Mouse (Mus musculus): ENCODE measurements around the gene Polk. TPM values are rescaled to one million over a fixed set of nuclear protein-coding genes. Genes with fewer than 3 reads are reported as not detected.

The Polk gene
- total and polyA plus RNA-seq, 2 experiments from 2014 or later, result 3.9 to 8.0 TPM

DNA sequence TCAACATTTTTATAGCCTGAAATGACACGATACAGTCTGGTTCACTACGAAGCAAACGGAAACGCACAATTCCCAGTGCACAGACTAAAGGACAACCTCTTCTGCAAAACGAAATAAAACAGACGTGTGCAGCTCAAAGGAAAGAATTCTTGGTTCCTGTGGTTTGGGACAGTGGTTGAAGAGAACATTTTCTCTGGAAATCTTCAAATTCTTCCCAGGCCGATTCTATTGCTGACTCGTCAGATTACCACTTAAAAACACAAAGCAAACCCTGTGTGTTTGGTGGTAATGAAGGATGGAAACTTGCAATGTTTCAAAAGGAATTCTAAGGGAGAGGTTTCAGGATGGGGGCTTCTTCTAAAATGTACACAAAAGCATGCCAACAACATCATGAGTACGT lies 12.3 kb downstream of the Polk start:
- WGBS, result 95% methylated on average over 9 of the region's 9 CpGs
- no peak overlapping the region for H3K4me2 ChIP-seq (ENCODE audit: low read depth)
- no peaks in the 10 kb centered on the region for H3K4me1 ChIP-seq (ENCODE audit: insufficient read depth)
- no peaks in the 10 kb centered on the region for H3K27me3 ChIP-seq (ENCODE audit: insufficient read depth, low read length)
- DNase-seq (no peak), ATAC-seq (no peak)
- no peak overlapping the region for H3K4me3 ChIP-seq (ENCODE audit: low read depth, low read length)
- H3K9me3 ChIP-seq (ENCODE audit: low read length), result no peaks in the 10 kb centered on the region
- TF ChIP-seq CTCF (IDR thresholded peaks at IDR 0.05; ENCODE audit: low read depth), result no peak
- H3K27ac ChIP-seq (ENCODE audit: low read depth, low read length), result no peak overlapping the region
- no peak overlapping the region for H3K9ac ChIP-seq
- no peaks in the 10 kb centered on the region for H3K36me3 ChIP-seq (ENCODE audit: insufficient read depth)

DNA sequence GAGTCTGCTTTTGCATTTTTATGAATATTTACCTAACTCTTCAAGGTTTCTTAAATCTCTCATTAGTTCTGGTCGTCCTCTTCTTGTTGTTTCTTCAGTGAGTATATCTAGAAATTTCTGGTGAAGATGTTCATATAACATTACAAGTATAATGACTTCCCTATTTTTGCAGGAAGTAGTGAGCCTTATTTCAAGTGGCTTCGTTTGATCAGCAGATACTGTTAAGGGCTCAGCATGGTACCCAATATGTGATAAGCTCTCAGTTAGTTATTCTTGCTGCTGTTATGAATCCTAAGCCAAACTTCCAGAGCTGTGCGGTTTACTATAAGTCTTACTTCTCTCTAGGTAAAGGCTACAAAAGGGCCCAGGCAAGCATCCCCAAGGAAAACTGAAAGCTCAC lies 12.8 kb downstream of the Polk start:
- no peak for ATAC-seq

DNA sequence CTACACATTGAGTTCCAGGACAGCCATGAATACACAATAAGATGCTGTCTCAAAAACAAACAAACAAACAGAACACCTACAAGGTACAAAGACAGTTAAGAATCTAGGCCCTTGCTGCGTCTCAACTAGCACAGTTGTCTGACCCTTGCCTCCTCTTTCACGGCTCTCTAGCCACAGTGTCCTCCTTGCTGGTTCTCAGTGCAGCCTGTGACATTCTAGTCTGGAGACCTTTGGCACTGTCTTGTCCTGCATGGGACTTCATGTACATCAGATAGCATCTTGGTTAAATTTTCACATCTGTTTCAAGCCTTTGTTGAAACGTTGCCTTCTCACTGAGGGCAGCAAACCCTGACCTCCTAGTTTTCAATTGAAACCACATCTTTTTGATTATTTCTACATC lies 13.6 kb downstream of the Polk start:
- no peak for TF ChIP-seq CTCF (IDR thresholded peaks at IDR 0.05; ENCODE audit: low read depth)
- ATAC-seq, result no peak
- Histone ChIP-seq H3K4me2 (ENCODE audit: low read depth) (no peak overlapping the region), H3K27ac (ENCODE audit: low read depth, low read length) (no peak overlapping the region), H3K9me3 (ENCODE audit: low read length) (no peaks in the 10 kb centered on the region), H3K27me3 (ENCODE audit: insufficient read depth, low read length) (no peaks in the 10 kb centered on the region), H3K36me3 (ENCODE audit: insufficient read depth) (no peaks in the 10 kb centered on the region), H3K9ac (no peak overlapping the region), H3K4me3 (ENCODE audit: low read depth, low read length) (no peak overlapping the region), H3K4me1 (ENCODE audit: insufficient read depth) (no peaks in the 10 kb centered on the region)
- DNase-seq, result no peak
- 87% methylated on average over 3 of the region's 3 CpGs for WGBS

More for the DNA sequence above, 12.8 kb downstream of the Polk start:
- no peak overlapping the region for H3K4me3 ChIP-seq (ENCODE audit: low read depth, low read length)
- no peaks in the 10 kb centered on the region for H3K27me3 ChIP-seq (ENCODE audit: insufficient read depth, low read length)
- H3K9ac ChIP-seq, result no peak overlapping the region
- H3K9me3 ChIP-seq (ENCODE audit: low read length), result no peaks in the 10 kb centered on the region
- H3K36me3 ChIP-seq (ENCODE audit: insufficient read depth), result no peaks in the 10 kb centered on the region
- WGBS, result 97% methylated on average over 3 of the region's 3 CpGs
- no peak overlapping the region for H3K4me2 ChIP-seq (ENCODE audit: low read depth)
- H3K4me1 ChIP-seq (ENCODE audit: insufficient read depth), result no peaks in the 10 kb centered on the region
- H3K27ac ChIP-seq (ENCODE audit: low read depth, low read length), result no peak overlapping the region
- DNase-seq, result no peak
- TF ChIP-seq CTCF (IDR thresholded peaks at IDR 0.05; ENCODE audit: low read depth), result no peak

DNA sequence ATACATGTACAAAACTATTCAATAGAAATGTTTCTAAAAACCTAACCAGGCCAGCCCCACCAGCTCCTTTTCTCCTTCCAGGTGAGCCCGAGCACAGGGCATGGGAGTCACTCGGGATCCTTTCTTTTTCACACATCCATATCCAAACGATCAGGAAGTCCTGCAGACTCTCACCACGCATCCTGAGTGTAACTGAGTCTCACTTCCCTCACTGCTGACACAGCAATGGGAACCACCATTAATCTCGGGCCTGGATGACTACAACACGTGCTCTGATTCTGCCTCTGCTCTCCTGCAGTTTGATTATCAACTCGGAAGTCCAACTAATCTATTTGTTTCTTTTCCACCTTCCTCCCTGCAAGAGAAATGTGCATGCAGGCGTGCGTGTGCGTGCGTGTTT lies 14.5 kb downstream of the Polk start:
- H3K4me1 ChIP-seq (ENCODE audit: insufficient read depth), result no peaks in the 10 kb centered on the region
- H3K27ac ChIP-seq (ENCODE audit: low read depth, low read length), result no peak overlapping the region
- no peak for DNase-seq
- no peak for TF ChIP-seq CTCF (IDR thresholded peaks at IDR 0.05; ENCODE audit: low read depth)
- 92% methylated on average over 11 of the region's 11 CpGs for WGBS
- H3K36me3 ChIP-seq (ENCODE audit: insufficient read depth), result no peaks in the 10 kb centered on the region
- H3K4me3 ChIP-seq (ENCODE audit: low read depth, low read length), result no peak overlapping the region
- no peak overlapping the region for H3K9ac ChIP-seq
- no peak for ATAC-seq
- no peaks in the 10 kb centered on the region for H3K9me3 ChIP-seq (ENCODE audit: low read length)
- H3K27me3 ChIP-seq (ENCODE audit: insufficient read depth, low read length), result no peaks in the 10 kb centered on the region
- H3K4me2 ChIP-seq (ENCODE audit: low read depth), result no peak overlapping the region

DNA sequence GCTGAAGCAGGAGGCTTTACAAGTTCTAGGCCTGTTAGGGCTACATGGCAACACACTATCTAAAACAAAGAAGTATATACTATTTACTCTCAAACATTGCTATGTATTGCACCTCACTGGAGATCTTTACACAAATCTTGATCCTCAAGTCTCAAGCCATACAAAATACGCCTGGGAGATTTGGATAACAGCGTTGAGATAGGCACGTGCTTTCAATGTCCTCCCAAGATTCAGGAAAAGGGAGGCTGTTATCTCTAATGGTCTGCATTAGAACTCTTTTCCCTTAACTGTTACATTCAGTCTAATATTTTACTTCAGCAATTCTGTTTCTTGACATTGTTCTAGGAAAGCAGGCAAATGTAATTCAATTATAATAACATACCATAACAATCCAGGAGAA lies 15.4 kb downstream of the Polk start:
- no peak overlapping the region for H3K27ac ChIP-seq (ENCODE audit: low read depth, low read length)
- H3K4me3 ChIP-seq (ENCODE audit: low read depth, low read length), result no peak overlapping the region
- H3K9me3 ChIP-seq (ENCODE audit: low read length), result no peaks in the 10 kb centered on the region
- TF ChIP-seq CTCF (IDR thresholded peaks at IDR 0.05; ENCODE audit: low read depth), result no peak
- 96% methylated on average over 3 of the region's 3 CpGs for WGBS
- H3K27me3 ChIP-seq (ENCODE audit: insufficient read depth, low read length), result no peaks in the 10 kb centered on the region
- no peak overlapping the region for H3K4me2 ChIP-seq (ENCODE audit: low read depth)
- ATAC-seq (no peak), DNase-seq (no peak)
- no peak overlapping the region for H3K9ac ChIP-seq
- H3K36me3 ChIP-seq (ENCODE audit: insufficient read depth), result no peaks in the 10 kb centered on the region
- H3K4me1 ChIP-seq (ENCODE audit: insufficient read depth), result no peaks in the 10 kb centered on the region

DNA sequence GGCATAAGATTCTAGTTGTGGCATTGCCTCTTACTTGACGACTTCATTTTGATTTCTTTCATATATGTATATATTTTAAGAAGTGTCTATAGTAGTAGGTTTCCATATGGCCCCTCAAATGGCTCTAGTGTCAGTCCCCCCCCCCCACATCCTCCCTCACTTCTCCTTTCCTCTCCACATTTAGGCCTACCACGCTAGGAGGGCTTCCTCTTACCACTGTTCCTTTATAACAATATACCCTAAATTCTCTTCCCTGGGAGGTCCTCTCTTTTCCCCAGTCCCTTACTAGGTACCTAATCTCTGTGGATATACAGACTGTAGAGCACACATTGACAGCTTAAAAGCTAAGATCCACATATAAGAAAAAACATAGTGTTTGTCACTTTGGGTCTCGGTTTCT lies 21.1 kb downstream of the Polk start:
- TF ChIP-seq CTCF (IDR thresholded peaks at IDR 0.05; ENCODE audit: low read depth), result no peak
- Histone ChIP-seq H3K4me1 (ENCODE audit: insufficient read depth) (no peaks in the 10 kb centered on the region), H3K27me3 (ENCODE audit: insufficient read depth, low read length) (no peaks in the 10 kb centered on the region), H3K4me2 (ENCODE audit: low read depth) (no peak overlapping the region), H3K36me3 (ENCODE audit: insufficient read depth) (no peaks in the 10 kb centered on the region), H3K27ac (ENCODE audit: low read depth, low read length) (no peak overlapping the region), H3K4me3 (ENCODE audit: low read depth, low read length) (no peak overlapping the region), H3K9ac (no peak overlapping the region), H3K9me3 (ENCODE audit: low read length) (no peaks in the 10 kb centered on the region)
- ATAC-seq (no peak), DNase-seq (no peak)
- 94% methylated on average over 3 of the region's 3 CpGs for WGBS

DNA sequence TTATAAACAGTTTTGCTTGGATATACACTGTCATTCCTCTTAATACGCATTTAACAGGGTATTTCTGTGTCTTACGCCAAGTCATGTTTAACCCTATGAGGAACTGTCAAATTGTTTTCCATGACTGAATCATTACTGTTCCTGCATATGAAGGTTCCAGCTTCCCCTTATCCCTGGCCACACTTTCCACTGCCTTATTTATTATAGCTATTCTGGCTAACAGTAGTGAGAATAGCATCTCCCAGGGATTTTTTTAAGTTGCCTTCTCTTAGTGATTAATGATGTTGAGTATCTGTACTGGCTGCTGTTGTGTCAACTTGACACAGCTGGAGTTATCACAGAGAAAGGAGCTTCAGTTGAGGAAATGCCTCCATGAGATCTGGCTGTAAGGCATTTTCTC lies 25.0 kb downstream of the Polk start:
- Histone ChIP-seq H3K9ac (no peak overlapping the region), H3K9me3 (ENCODE audit: low read length) (no peaks in the 10 kb centered on the region), H3K4me1 (ENCODE audit: insufficient read depth) (no peaks in the 10 kb centered on the region), H3K4me3 (ENCODE audit: low read depth, low read length) (no peak overlapping the region), H3K27me3 (ENCODE audit: insufficient read depth, low read length) (no peaks in the 10 kb centered on the region), H3K36me3 (ENCODE audit: insufficient read depth) (no peaks in the 10 kb centered on the region), H3K27ac (ENCODE audit: low read depth, low read length) (no peak overlapping the region), H3K4me2 (ENCODE audit: low read depth) (no peak overlapping the region)
- DNase-seq (no peak), ATAC-seq (no peak)
- 94% methylated on average over 2 of the region's 2 CpGs for WGBS
- TF ChIP-seq CTCF (IDR thresholded peaks at IDR 0.05; ENCODE audit: low read depth), result no peak

DNA sequence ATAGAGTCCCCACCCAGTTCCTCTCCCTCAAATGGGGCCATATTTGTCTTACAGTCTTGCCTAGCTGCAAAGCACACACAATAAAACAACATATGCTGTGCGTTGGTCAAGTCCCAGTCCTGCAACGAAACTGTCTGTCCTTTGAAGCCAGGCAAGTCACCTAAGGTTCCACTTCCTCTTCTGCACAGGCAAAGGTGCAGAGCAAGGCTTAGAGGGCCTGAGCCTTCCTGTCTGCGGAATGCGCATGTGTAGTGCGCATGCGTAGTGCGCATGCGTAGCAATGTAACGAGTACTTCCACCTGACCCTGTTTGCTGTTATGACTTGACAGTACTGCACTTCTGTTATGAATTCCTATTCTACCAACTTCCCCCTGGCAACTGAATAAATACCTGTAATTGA lies 26.1 kb downstream of the Polk start:
- DNase-seq, result no peak
- H3K4me3 ChIP-seq (ENCODE audit: low read depth, low read length), result no peak overlapping the region
- H3K27me3 ChIP-seq (ENCODE audit: insufficient read depth, low read length), result no peaks in the 10 kb centered on the region
- no peaks in the 10 kb centered on the region for H3K36me3 ChIP-seq (ENCODE audit: insufficient read depth)
- H3K4me1 ChIP-seq (ENCODE audit: insufficient read depth), result no peaks in the 10 kb centered on the region
- H3K9ac ChIP-seq, result no peak overlapping the region
- no peak for ATAC-seq
- TF ChIP-seq CTCF (IDR thresholded peaks at IDR 0.05; ENCODE audit: low read depth), result no peak
- H3K4me2 ChIP-seq (ENCODE audit: low read depth), result no peak overlapping the region
- H3K9me3 ChIP-seq (ENCODE audit: low read length), result no peaks in the 10 kb centered on the region
- 92% methylated on average over 9 of the region's 9 CpGs for WGBS
- H3K27ac ChIP-seq (ENCODE audit: low read depth, low read length), result no peak overlapping the region

All from forebrain, postnatal 0 days (tissue).